Mouse (Mus musculus): ENCODE measurements around the gene Cept1. TPM values are rescaled to one million over a fixed set of nuclear protein-coding genes. Genes with fewer than 3 reads are reported as not detected.

Cept1 gene
- polyA plus RNA-seq, 1 experiment from 2014 or later = 38.3 TPM

DNA sequence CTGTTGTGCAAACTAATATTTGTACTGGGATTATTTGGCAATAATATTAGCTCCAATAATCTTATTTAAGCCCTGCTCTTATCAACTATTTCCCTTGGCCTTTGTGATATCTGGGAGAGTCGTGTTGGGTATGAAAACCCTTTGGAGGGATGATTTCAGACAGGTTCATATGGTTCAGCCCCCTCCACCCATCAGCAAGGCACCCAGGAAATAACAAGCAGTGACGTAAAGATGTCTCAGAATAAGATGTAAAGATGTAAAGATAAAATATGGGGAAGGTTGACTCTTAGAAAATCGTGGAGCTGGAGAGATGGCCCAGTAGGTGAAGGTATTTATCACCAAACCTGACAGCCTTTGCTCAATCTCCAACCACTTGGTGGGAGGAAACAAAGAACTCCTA, 85.1 kb downstream of the Cept1 start:
- Histone ChIP-seq H3K36me3 (no peaks in the 10 kb centered on the region), H3K27me3 (replicated peaks) (no peaks in the 10 kb centered on the region), H3K9ac (no peak overlapping the region), H3K4me2 (replicated peaks) (no peak overlapping the region), H3K4me3 (no peak overlapping the region), H3K27ac (no peak overlapping the region), H3K9me3 (no peaks in the 10 kb centered on the region), H3K4me1 (no peaks in the 10 kb centered on the region)
- 64% methylated on average over 3 of the region's 3 CpGs for WGBS
- no peak for ATAC-seq (ENCODE audit: low FRiP score, low read depth)

GRCm38 (mm10) chr3:106462059-106462470, 85.5 kb downstream of the Cept1 start:
- Histone ChIP-seq H3K27me3 (replicated peaks) (no peaks in the 10 kb centered on the region), H3K4me1 (no peaks in the 10 kb centered on the region), H3K9me3 (no peaks in the 10 kb centered on the region), H3K4me3 (no peak overlapping the region), H3K9ac (no peak overlapping the region), H3K36me3 (no peaks in the 10 kb centered on the region), H3K4me2 (replicated peaks) (no peak overlapping the region), H3K27ac (no peak overlapping the region)
- no peak for ATAC-seq (ENCODE audit: low FRiP score, low read depth)
- WGBS = 98% methylated on average over 2 of the region's 2 CpGs

GRCm38 (mm10) chr3:106457298-106457869, 90.2 kb downstream of the Cept1 start:
- WGBS = 85% methylated on average over 2 of the region's 2 CpGs
- Histone ChIP-seq H3K4me3 (no peak overlapping the region), H3K4me2 (replicated peaks) (no peak overlapping the region), H3K27ac (no peak overlapping the region), H3K27me3 (replicated peaks) (no peaks in the 10 kb centered on the region), H3K4me1 (no peaks in the 10 kb centered on the region), H3K9me3 (no peaks in the 10 kb centered on the region), H3K9ac (no peak overlapping the region), H3K36me3 (no peaks in the 10 kb centered on the region)
- no peak for ATAC-seq (ENCODE audit: low FRiP score, low read depth)

DNA sequence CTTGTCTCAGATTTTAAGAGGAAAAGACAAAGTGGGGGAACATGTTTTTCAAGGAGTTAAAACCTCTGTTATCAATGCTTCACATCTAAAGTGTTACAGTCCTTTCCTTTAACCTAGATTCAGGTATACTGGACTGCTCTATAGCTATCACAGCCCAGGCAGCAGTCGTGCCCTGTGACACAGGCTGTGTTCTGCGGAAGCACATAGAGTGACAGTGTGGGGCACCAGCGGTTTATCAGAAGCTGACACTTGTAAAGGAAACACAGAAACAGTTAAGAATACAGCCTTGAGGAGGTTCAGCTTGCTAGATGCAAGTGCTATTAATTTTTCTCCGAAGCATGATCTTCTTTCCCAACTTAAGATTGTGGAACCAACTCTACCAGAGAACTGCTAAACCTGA, 95.0 kb downstream of the Cept1 start:
- Histone ChIP-seq H3K4me2 (replicated peaks) (no peak overlapping the region), H3K4me3 (no peak overlapping the region)
- 77% methylated on average over 4 of the region's 4 CpGs for WGBS

More for the DNA sequence above, 95.0 kb downstream of the Cept1 start:
- no peaks in the 10 kb centered on the region for H3K36me3 ChIP-seq
- no peaks in the 10 kb centered on the region for H3K4me1 ChIP-seq
- H3K27ac ChIP-seq = no peak overlapping the region
- no peaks in the 10 kb centered on the region for H3K27me3 ChIP-seq (replicated peaks)
- H3K9ac ChIP-seq = no peak overlapping the region
- H3K9me3 ChIP-seq = no peaks in the 10 kb centered on the region
- no peak for ATAC-seq (ENCODE audit: low FRiP score, low read depth)

Other genes starting within 250 kb of the Cept1 start
- not detected in 2 replicates for gene Chil6, start 141.6 kb downstream of the Cept1 start, polyA plus RNA-seq (2016; fragmentation: Nextera tagmentation; extraction: Ambion mirVana)
- gene Dennd2d, start 65.4 kb downstream of the Cept1 start, polyA plus RNA-seq (2016; fragmentation: Nextera tagmentation; extraction: Ambion mirVana) = 0.24 and 0.41 TPM in 2 replicates
- 57.3 and 58.9 TPM in 2 replicates for gene Dram2, start within 50 bp of the Cept1 start, polyA plus RNA-seq (2016; fragmentation: Nextera tagmentation; extraction: Ambion mirVana)
- 16.6 and 21.7 TPM in 2 replicates for gene Lrif1, start 137.2 kb upstream of the Cept1 start, polyA plus RNA-seq (2016; fragmentation: Nextera tagmentation; extraction: Ambion mirVana)
- 4.0 and 4.5 TPM in 2 replicates for gene Cd53, start 242.3 kb upstream of the Cept1 start, polyA plus RNA-seq (2016; fragmentation: Nextera tagmentation; extraction: Ambion mirVana)

All from neural tube, embryonic 12.5 days (tissue).